Mouse (Mus musculus): ENCODE measurements around the gene Svbp. TPM values are rescaled to one million over a fixed set of nuclear protein-coding genes. Genes with fewer than 3 reads are reported as not detected.

The Svbp gene
- 25.7 and 26.4 TPM in 2 replicates for polyA plus RNA-seq (2012; rRNA removed)

DNA sequence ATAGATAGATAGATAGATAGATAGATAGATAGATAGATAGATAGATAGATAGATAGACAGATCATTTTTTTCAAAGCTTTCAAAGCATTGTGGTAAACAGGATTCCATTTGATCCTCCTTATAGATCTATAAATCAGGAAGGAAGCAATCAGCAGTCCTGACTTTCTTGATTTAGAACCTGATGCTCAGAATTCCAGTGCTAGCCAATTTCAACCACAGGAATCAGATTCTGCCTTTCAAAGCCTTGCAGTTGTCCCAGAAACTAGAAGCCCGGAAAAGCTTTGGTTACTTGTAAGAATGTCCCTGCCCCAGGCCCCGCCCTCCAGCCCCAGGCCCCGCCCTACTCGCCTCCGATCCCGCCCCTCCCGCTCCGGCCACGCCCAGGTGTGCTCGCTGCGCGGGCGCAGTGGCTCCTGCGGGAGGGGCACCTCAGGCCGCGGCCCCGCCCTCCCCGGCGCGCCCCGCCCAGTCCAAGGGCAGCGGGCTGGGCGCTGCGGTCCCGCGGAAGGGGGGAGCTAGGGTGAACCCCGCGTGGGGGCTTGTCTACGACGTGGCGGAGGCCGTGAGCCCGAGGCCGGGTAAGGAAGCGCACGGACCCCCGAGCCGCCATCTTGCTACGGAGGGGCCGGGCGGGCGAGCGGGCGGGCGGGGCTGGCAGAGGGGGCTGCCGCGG lies at the start of gene Svbp:
Svbp (plus strand) TSS at position 398 of the 673 bp plus-strand sequence.
- WGBS, result under 1% methylated on average over 44 of the region's 47 CpGs
- Histone ChIP-seq H3K27ac (ENCODE audit: insufficient read depth, low read length) (no peak within 1 kb of the TSS), H3K4me3 (replicated peaks; ENCODE audit: insufficient read depth, low read depth, low read length) (peak within 1 kb of the TSS; percentile 82), H3K27me3 (ENCODE audit: control insufficient read depth, insufficient read depth, low read length) (no peaks in the 10 kb centered on the region), H3K4me1 (ENCODE audit: control insufficient read depth, insufficient read depth, low read length) (no peaks in the 10 kb centered on the region; the same call in 1 of the 2 replicates)
- TF ChIP-seq POLR2A (IDR thresholded peaks at IDR 0.05; ENCODE audit: borderline replicate concordance, insufficient read depth, low read length), result peak; percentile 23; the same call in 1 of the 2 replicates
- no peak for TF ChIP-seq CTCF (IDR thresholded peaks at IDR 0.05; ENCODE audit: borderline replicate concordance, insufficient read depth, low read depth, low read length)
- peak; percentile 81 to 83 for DNase-seq

DNA sequence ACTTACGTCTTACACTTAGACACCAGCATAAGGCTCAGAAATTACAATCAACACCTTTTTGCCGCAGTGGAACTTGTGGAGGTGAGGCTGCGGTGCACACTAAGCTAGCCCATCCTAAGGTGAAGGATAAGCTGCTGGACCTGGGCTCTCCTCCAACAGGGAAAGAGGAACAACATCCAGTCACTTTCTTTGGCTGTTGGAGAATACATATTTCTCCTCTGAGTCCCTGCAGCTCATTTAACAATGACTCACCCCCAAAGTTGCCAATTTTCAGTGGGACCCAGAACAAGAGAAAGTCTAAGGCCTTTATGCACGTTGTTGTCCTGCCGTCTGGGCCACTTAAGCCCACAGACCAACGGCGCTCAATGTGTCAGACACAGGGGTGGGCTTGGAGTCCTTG lies 48.3 kb upstream of the Svbp start:
- Histone ChIP-seq H3K4me1 (ENCODE audit: control insufficient read depth, insufficient read depth, low read length) (no peaks in the 10 kb centered on the region), H3K27me3 (ENCODE audit: control insufficient read depth, insufficient read depth, low read length) (no peaks in the 10 kb centered on the region), H3K4me3 (replicated peaks; ENCODE audit: insufficient read depth, low read depth, low read length) (no peak overlapping the region), H3K27ac (ENCODE audit: insufficient read depth, low read length) (no peak overlapping the region)
- TF ChIP-seq CTCF (IDR thresholded peaks at IDR 0.05; ENCODE audit: borderline replicate concordance, insufficient read depth, low read depth, low read length) (no peak), POLR2A (IDR thresholded peaks at IDR 0.05; ENCODE audit: borderline replicate concordance, insufficient read depth, low read length) (no peak)
- WGBS, result 82% methylated on average over 7 of the region's 7 CpGs
- DNase-seq, result no peak

DNA sequence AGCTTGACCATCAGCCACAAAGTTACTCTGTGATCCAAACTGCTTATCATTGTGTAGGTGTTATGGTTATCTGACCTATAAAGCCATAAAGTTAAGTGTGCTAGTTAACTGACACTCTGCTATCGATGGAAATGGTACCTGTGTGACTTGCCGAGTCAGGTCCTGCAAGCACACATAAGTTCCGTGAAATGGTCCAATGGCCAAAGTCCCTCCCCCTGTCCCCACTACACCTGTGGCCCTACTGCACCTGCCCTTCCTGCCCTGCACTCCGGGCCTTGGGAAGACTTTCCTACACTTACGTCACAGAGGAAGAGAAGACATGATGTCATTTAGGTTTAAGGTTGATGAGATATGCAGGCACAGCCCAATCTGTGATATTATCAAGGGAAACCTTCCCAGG lies 47.8 kb upstream of the Svbp start:
- WGBS, result 93% methylated on average over 5 of the region's 5 CpGs
- Histone ChIP-seq H3K4me3 (replicated peaks; ENCODE audit: insufficient read depth, low read depth, low read length) (no peak overlapping the region), H3K27me3 (ENCODE audit: control insufficient read depth, insufficient read depth, low read length) (no peaks in the 10 kb centered on the region), H3K27ac (ENCODE audit: insufficient read depth, low read length) (no peak overlapping the region), H3K4me1 (ENCODE audit: control insufficient read depth, insufficient read depth, low read length) (no peaks in the 10 kb centered on the region)
- TF ChIP-seq CTCF (IDR thresholded peaks at IDR 0.05; ENCODE audit: borderline replicate concordance, insufficient read depth, low read depth, low read length), result no peak
- no peak for TF ChIP-seq POLR2A (IDR thresholded peaks at IDR 0.05; ENCODE audit: borderline replicate concordance, insufficient read depth, low read length)
- no peak for DNase-seq

DNA sequence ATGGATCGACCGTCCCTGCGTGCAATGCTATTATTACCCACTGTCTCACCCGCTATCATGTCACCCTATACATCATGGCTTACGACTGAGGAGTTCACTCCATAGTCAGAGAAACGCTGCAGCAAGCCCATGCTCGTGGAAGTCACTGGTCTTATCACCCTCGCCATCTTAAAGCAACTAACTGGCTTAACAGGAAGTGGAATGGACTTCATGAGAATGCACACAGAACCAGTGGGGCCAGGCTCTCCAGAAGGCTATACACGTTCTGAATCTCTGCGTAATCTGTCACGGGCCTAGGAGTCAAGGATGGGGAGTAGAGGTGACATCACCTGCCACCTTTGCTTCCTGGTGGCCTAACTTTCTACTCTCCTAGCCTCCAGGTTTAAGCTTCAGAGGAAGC lies 46.4 kb upstream of the Svbp start:
- Histone ChIP-seq H3K4me1 (ENCODE audit: control insufficient read depth, insufficient read depth, low read length) (no peaks in the 10 kb centered on the region), H3K27ac (ENCODE audit: insufficient read depth, low read length) (no peak overlapping the region), H3K27me3 (ENCODE audit: control insufficient read depth, insufficient read depth, low read length) (no peaks in the 10 kb centered on the region), H3K4me3 (replicated peaks; ENCODE audit: insufficient read depth, low read depth, low read length) (no peak overlapping the region)
- TF ChIP-seq POLR2A (IDR thresholded peaks at IDR 0.05; ENCODE audit: borderline replicate concordance, insufficient read depth, low read length) (no peak), CTCF (IDR thresholded peaks at IDR 0.05; ENCODE audit: borderline replicate concordance, insufficient read depth, low read depth, low read length) (no peak)
- 90% methylated on average over 11 of the region's 11 CpGs for WGBS
- DNase-seq, result no peak

DNA sequence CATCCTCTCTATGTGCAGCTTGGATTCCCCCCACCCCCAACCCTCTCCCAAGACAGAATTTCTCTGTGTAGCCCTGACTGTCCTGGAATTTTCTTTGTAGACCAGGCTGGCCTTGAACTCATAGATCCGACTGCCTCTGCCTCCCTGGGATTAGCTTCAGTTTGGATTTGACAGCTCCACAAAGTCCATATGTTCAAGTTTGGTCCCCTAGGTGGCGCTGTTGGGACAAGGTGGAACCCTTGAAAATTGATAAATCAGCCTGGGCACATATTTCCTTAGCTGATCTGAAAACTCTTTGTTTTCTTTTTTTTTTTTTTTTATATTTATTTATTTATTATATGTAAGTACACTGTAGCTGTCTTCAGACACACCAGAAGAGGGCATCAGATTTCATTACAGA lies 37.9 kb upstream of the Svbp start:
- Histone ChIP-seq H3K27me3 (ENCODE audit: control insufficient read depth, insufficient read depth, low read length) (no peaks in the 10 kb centered on the region), H3K4me1 (ENCODE audit: control insufficient read depth, insufficient read depth, low read length) (no peaks in the 10 kb centered on the region), H3K4me3 (replicated peaks; ENCODE audit: insufficient read depth, low read depth, low read length) (no peak overlapping the region), H3K27ac (ENCODE audit: insufficient read depth, low read length) (no peak overlapping the region)
- peak in 1 of 2 experiments; percentile 46 for DNase-seq
- WGBS, result 26% methylated on average over 2 of the region's 2 CpGs
- TF ChIP-seq POLR2A (IDR thresholded peaks at IDR 0.05; ENCODE audit: borderline replicate concordance, insufficient read depth, low read length) (no peak), CTCF (IDR thresholded peaks at IDR 0.05; ENCODE audit: borderline replicate concordance, insufficient read depth, low read depth, low read length) (peak; percentile 34; the same call in 1 of the 2 replicates)

DNA sequence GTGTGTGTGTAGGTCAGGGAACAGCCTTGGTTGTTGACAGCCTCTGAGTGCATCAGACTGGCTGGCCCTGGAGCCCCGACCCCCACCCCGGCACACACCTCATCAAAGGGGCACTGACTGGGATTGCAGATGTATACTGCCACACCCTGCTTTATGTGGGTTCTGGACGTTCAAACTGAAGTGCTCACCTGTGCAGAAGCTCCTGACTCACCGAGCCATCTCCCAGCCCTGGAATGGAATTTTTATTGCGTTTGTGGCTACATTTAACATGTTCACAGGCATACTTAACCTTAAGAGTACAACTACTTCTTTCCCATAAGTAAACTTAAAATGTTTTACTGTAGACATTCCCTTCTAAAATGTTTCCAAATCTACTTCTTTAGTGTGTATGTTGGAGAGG lies 37.2 kb upstream of the Svbp start:
- TF ChIP-seq CTCF (IDR thresholded peaks at IDR 0.05; ENCODE audit: borderline replicate concordance, insufficient read depth, low read depth, low read length), result no peak
- no peak for TF ChIP-seq POLR2A (IDR thresholded peaks at IDR 0.05; ENCODE audit: borderline replicate concordance, insufficient read depth, low read length)
- 88% methylated on average over 5 of the region's 5 CpGs for WGBS
- Histone ChIP-seq H3K27me3 (ENCODE audit: control insufficient read depth, insufficient read depth, low read length) (no peaks in the 10 kb centered on the region), H3K4me3 (replicated peaks; ENCODE audit: insufficient read depth, low read depth, low read length) (no peak overlapping the region), H3K4me1 (ENCODE audit: control insufficient read depth, insufficient read depth, low read length) (no peaks in the 10 kb centered on the region), H3K27ac (ENCODE audit: insufficient read depth, low read length) (no peak overlapping the region)
- no peak for DNase-seq

DNA sequence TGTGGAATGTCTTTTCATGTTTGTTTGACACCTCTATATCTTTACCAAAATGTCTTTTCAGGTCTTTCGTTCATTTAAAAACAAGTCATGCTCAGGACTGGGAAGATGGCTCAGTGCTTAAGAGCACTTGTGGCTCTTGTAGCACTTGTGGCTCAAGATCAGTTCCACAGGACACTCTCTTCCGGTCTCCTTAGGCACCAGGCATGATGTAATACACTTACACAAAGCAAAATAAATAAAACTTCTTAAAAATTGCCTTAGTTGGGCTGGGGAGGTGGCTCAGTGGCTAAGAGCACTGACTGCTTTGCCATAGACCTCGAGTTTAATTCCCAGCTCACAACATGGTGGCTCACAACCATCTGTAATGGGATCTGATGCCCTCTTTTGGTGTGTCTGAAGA lies 33.7 kb upstream of the Svbp start:
- H3K4me3 ChIP-seq (replicated peaks; ENCODE audit: insufficient read depth, low read depth, low read length), result no peak overlapping the region
- H3K4me1 ChIP-seq (ENCODE audit: control insufficient read depth, insufficient read depth, low read length), result no peaks in the 10 kb centered on the region
- TF ChIP-seq CTCF (IDR thresholded peaks at IDR 0.05; ENCODE audit: borderline replicate concordance, insufficient read depth, low read depth, low read length) (no peak), POLR2A (IDR thresholded peaks at IDR 0.05; ENCODE audit: borderline replicate concordance, insufficient read depth, low read length) (no peak)
- whole genome bisulfite sequencing, result 66% methylated on average over 3 of the region's 3 CpGs
- no peak overlapping the region for H3K27ac ChIP-seq (ENCODE audit: insufficient read depth, low read length)
- H3K27me3 ChIP-seq (ENCODE audit: control insufficient read depth, insufficient read depth, low read length), result no peaks in the 10 kb centered on the region
- DNase-seq, result no peak

DNA sequence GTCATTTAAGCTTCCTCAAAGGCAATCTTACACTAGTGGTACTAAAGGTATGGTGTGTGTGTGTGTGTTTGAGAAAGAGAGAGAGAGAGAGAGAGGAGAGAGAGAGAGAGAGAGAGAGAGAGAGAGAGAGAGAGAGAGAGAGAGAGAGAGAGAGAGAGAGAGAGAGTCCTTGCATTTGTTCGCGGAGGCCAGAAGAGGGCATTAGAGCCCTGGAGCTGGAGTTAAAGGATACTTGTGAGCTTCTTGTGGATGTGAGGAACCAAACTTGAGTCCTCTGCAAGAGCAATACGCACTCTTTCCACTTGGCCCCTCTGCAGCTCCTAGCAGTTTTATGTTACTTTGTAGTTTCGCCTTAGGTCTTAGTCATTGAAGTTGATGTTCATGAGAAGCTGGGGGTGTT lies 32.1 kb upstream of the Svbp start:
- H3K27ac ChIP-seq (ENCODE audit: insufficient read depth, low read length), result no peak overlapping the region
- no peak overlapping the region for H3K4me3 ChIP-seq (replicated peaks; ENCODE audit: insufficient read depth, low read depth, low read length)
- DNase-seq, result no peak
- H3K4me1 ChIP-seq (ENCODE audit: control insufficient read depth, insufficient read depth, low read length), result no peaks in the 10 kb centered on the region
- WGBS, result 77% methylated on average over 4 of the region's 4 CpGs
- no peaks in the 10 kb centered on the region for H3K27me3 ChIP-seq (ENCODE audit: control insufficient read depth, insufficient read depth, low read length)
- TF ChIP-seq CTCF (IDR thresholded peaks at IDR 0.05; ENCODE audit: borderline replicate concordance, insufficient read depth, low read depth, low read length) (no peak), POLR2A (IDR thresholded peaks at IDR 0.05; ENCODE audit: borderline replicate concordance, insufficient read depth, low read length) (no peak)

All from cerebellum, adult 2 months (tissue).